ENCODE assay signal across 10 mouse cellular contexts in genomic region chr11:70218741-70219470, GRCm38 (mm10). TPM values are rescaled to one million over a fixed set of nuclear protein-coding genes. Genes with fewer than 3 reads are reported as not detected.
A peak's percentile ranks its signal among the peaks of the same experiment; 100 is the strongest.
DNase-seq lines count a peak whose midpoint lies in the region; ATAC-seq and TF ChIP-seq lines count a peak whose summit lies in the region.
"Had no signal": no experiment of that assay in that cellular context is flagged by ENCODE, and none has a peak within 500 bp of the region (broad histone marks: within the 10 kb centered on the region; RNA-seq: fewer than 3 reads in every experiment).

No protein-coding gene starts in this region.

- H3K4me2 ChIP-seq in hindbrain, embryonic 12.5 days (replicated peaks), result peak overlapping the region; percentile 86
- peak overlapping the region; percentile 97 for H3K4me2 ChIP-seq in liver, embryonic 13.5 days
- H3K4me2 ChIP-seq in lung, postnatal 0 days (replicated peaks; ENCODE audit: low read depth, low read length), result no peak overlapping the region

- 89% methylated on average over 15 of the region's 15 CpGs for WGBS in hindbrain, embryonic 12.5 days
- 80% methylated on average over 15 of the region's 15 CpGs for WGBS in liver, embryonic 13.5 days (ENCODE audit: insufficient replicate concordance)
- 88% methylated on average over 15 of the region's 15 CpGs for WGBS in lung, postnatal 0 days

- H3K4me3 ChIP-seq in hindbrain, embryonic 12.5 days, result peak overlapping the region; percentile 53; the same call in 1 of the 2 replicates
- peak overlapping the region; percentile 77 for H3K4me3 ChIP-seq in liver, embryonic 13.5 days (replicated peaks)
- H3K4me3 ChIP-seq in lung, postnatal 0 days (ENCODE audit: low read depth, low read length), result no peak overlapping the region

- peaks cover 48% of the 10 kb centered on the region for H3K27me3 ChIP-seq in hindbrain, embryonic 12.5 days
- H3K27me3 ChIP-seq in liver, embryonic 13.5 days, result peaks cover 36% of the 10 kb centered on the region
- peaks cover 27% of the 10 kb centered on the region for H3K27me3 ChIP-seq in lung, postnatal 0 days (replicated peaks; ENCODE audit: insufficient read depth, low read length)

- H3K36me3 ChIP-seq in hindbrain, embryonic 12.5 days, result peaks cover 21% of the 10 kb centered on the region
- H3K36me3 ChIP-seq in liver, embryonic 13.5 days, result peaks cover 14% of the 10 kb centered on the region; the same call in 1 of the 2 replicates
- H3K36me3 ChIP-seq in lung, postnatal 0 days (ENCODE audit: insufficient read depth, low read length), result no peaks in the 10 kb centered on the region

- H3K4me1 ChIP-seq in hindbrain, embryonic 12.5 days, result peaks cover 43% of the 10 kb centered on the region
- peaks cover 71% of the 10 kb centered on the region for H3K4me1 ChIP-seq in liver, embryonic 13.5 days (replicated peaks)
- H3K4me1 ChIP-seq in lung, postnatal 0 days (ENCODE audit: insufficient read depth, low read depth, low read length), result peaks cover 24% of the 10 kb centered on the region; the same call in 1 of the 2 replicates

- no peak for TF ChIP-seq CTCF in lung, postnatal 0 days (IDR thresholded peaks at IDR 0.05)

- H3K9ac ChIP-seq in hindbrain, embryonic 12.5 days, result peak overlapping the region; percentile 75; the same call in 1 of the 2 replicates
- peak overlapping the region; percentile 90 for H3K9ac ChIP-seq in liver, embryonic 13.5 days
- no peak overlapping the region for H3K9ac ChIP-seq in lung, postnatal 0 days (replicated peaks; ENCODE audit: low read depth)
- H3K9ac ChIP-seq: lung, embryonic 14.5 days had no signal

- TF ChIP-seq EP300 in lung, postnatal 0 days (IDR thresholded peaks at IDR 0.05), result no peak

- no peak for ATAC-seq in hindbrain, embryonic 12.5 days (ENCODE audit: low FRiP score)
- ATAC-seq in liver, embryonic 13.5 days (ENCODE audit: low read depth), result no peak
- ATAC-seq in lung, postnatal 0 days, result no peak

- peak; percentile 92 for DNase-seq in heart, adult 11 months
- no peak for DNase-seq in heart, postnatal 4 days
- peak; percentile 38 for DNase-seq in cerebellum, adult 8-10 months
- no peak for DNase-seq in liver, embryonic 13.5 days
- no peak for DNase-seq in lung, postnatal 0 days (ENCODE audit: low spot score)
- DNase-seq in right cerebral cortex, postnatal 10 days (ENCODE audit: low spot score in 2 of 2), result no peak
- no peak for DNase-seq in yolk sac, embryonic 10.5 days (ENCODE audit: low spot score)
- DNase-seq: lung, embryonic 14.5 days; right cerebral cortex, postnatal 25 days had no signal

- no peak overlapping the region for H3K27ac ChIP-seq in hindbrain, embryonic 12.5 days
- H3K27ac ChIP-seq in liver, embryonic 13.5 days, result peak overlapping the region; percentile 9; the same call in 1 of the 2 replicates
- no peak overlapping the region for H3K27ac ChIP-seq in lung, postnatal 0 days (ENCODE audit: low read length)

- no peaks in the 10 kb centered on the region for H3K9me3 ChIP-seq in hindbrain, embryonic 12.5 days (replicated peaks)
- no peaks in the 10 kb centered on the region for H3K9me3 ChIP-seq in liver, embryonic 13.5 days (replicated peaks)
- H3K9me3 ChIP-seq in lung, postnatal 0 days (ENCODE audit: low read length), result no peaks in the 10 kb centered on the region

RNA-seq across cellular contexts. Expression of gene Slc16a13, which starts 2.0 kb away (rescaled TPM):
- 1 to 10 TPM; 6.3 to 6.5 TPM for total RNA-seq in heart, postnatal 4 days (2021)
- polyA plus RNA-seq in hindbrain, embryonic 12.5 days (2016; fragmentation: Nextera tagmentation; extraction: Ambion mirVana), result 16.4 and 20.8 TPM in 2 replicates
- 4.8 and 7.5 TPM in 2 replicates for polyA plus RNA-seq in liver, embryonic 13.5 days (2015; fragmentation: Nextera tagmentation; extraction: Ambion mirVana)
- polyA plus RNA-seq in lung, postnatal 0 days (2015; fragmentation: Nextera tagmentation; extraction: Ambion mirVana), result 4.5 and 6.0 TPM in 2 replicates

RNA-seq across cellular contexts. Expression of gene Slc16a11, which starts 6.4 kb away (rescaled TPM):
- total RNA-seq in heart, postnatal 4 days (2021), result under 1 TPM in 1 of 2 experiments, not detected in 1; 0.43 TPM
- polyA plus RNA-seq in hindbrain, embryonic 12.5 days (2016; fragmentation: Nextera tagmentation; extraction: Ambion mirVana), result 2.4 and 2.6 TPM in 2 replicates
- polyA plus RNA-seq in liver, embryonic 13.5 days (2015; fragmentation: Nextera tagmentation; extraction: Ambion mirVana), result 0.73 and 0.83 TPM in 2 replicates
- polyA plus RNA-seq in lung, postnatal 0 days (2015; fragmentation: Nextera tagmentation; extraction: Ambion mirVana), result 7.9 TPM in 2 replicates

RNA-seq across cellular contexts. Expression of gene Bcl6b, which starts 10.7 kb away (rescaled TPM):
- total RNA-seq in heart, postnatal 4 days (2021), result 10 to 100 TPM; 47.0 to 53.6 TPM
- polyA plus RNA-seq in hindbrain, embryonic 12.5 days (2016; fragmentation: Nextera tagmentation; extraction: Ambion mirVana), result 5.4 and 8.3 TPM in 2 replicates
- polyA plus RNA-seq in liver, embryonic 13.5 days (2015; fragmentation: Nextera tagmentation; extraction: Ambion mirVana), result 1.6 and 1.8 TPM in 2 replicates
- polyA plus RNA-seq in lung, postnatal 0 days (2015; fragmentation: Nextera tagmentation; extraction: Ambion mirVana), result 19.2 and 31.6 TPM in 2 replicates

RNA-seq across cellular contexts. Expression of gene 0610010K14Rik, which starts 18.8 kb away (rescaled TPM):
- total RNA-seq in heart, postnatal 4 days (2021), result 10 to 100 TPM; 72.3 to 79.4 TPM
- 197 and 210 TPM in 2 replicates for polyA plus RNA-seq in hindbrain, embryonic 12.5 days (2016; fragmentation: Nextera tagmentation; extraction: Ambion mirVana)
- 82.5 and 85.7 TPM in 2 replicates for polyA plus RNA-seq in liver, embryonic 13.5 days (2015; fragmentation: Nextera tagmentation; extraction: Ambion mirVana)
- 115 and 118 TPM in 2 replicates for polyA plus RNA-seq in lung, postnatal 0 days (2015; fragmentation: Nextera tagmentation; extraction: Ambion mirVana)

RNA-seq across cellular contexts. Expression of gene Gm21988, which starts 20.7 kb away (rescaled TPM):
- total RNA-seq in heart, postnatal 4 days (2021), result 1 to 10 TPM; 2.4 to 2.6 TPM
- 11.3 and 14.6 TPM in 2 replicates for polyA plus RNA-seq in hindbrain, embryonic 12.5 days (2016; fragmentation: Nextera tagmentation; extraction: Ambion mirVana)
- polyA plus RNA-seq in liver, embryonic 13.5 days (2015; fragmentation: Nextera tagmentation; extraction: Ambion mirVana), result 6.5 and 7.1 TPM in 2 replicates
- polyA plus RNA-seq in lung, postnatal 0 days (2015; fragmentation: Nextera tagmentation; extraction: Ambion mirVana), result 11.0 and 15.3 TPM in 2 replicates

Comparison
In these comparisons a context has a peak if more than half of its experiments do, and no peak if none do; other contexts are left out.
1. DNase-seq: peak in heart, adult 11 months (single experiment) and cerebellum, adult 8-10 months (single experiment); none in heart, postnatal 4 days (single experiment), liver, embryonic 13.5 days (single experiment), lung, postnatal 0 days (single experiment), right cerebral cortex, postnatal 10 days (0 of 2) and yolk sac, embryonic 10.5 days (single experiment).